Mouse (Mus musculus) liver, adult (tissue): ENCODE results near the gene Tnf.

Experiments
- GATA4 ChIP-seq: IDR thresholded peaks from 2 replicates; pipeline ENCODE4 v1.6.1; 2014; ENCODE audit warnings: mild to moderate bottlenecking, low read length; ENCODE audit not compliant: insufficient replicate concordance

Tnf gene

GRCm38 (mm10) chr17:35157661-35158175 is 44.1 kb downstream of the Tnf start:
- TF ChIP-seq GATA4 = no peak

- TF ChIP-seq GATA4 = no peak
Observed at GRCm38 (mm10) chr17:35157254-35157653, 44.6 kb downstream of the Tnf start.

- no peak for TF ChIP-seq GATA4
Observed at GRCm38 (mm10) chr17:35156461-35157200, 45.2 kb downstream of the Tnf start.

GRCm38 (mm10) chr17:35155451-35155850 is 46.4 kb downstream of the Tnf start:
- TF ChIP-seq GATA4 = no peak

- TF ChIP-seq GATA4 = no peak
Observed at GRCm38 (mm10) chr17:35154616-35155015, 47.2 kb downstream of the Tnf start.

GRCm38 (mm10) chr17:35153931-35154330 is 47.9 kb downstream of the Tnf start:
- no peak for TF ChIP-seq GATA4

- no peak for TF ChIP-seq GATA4
Observed at GRCm38 (mm10) chr17:35153077-35153476, 48.7 kb downstream of the Tnf start.

- TF ChIP-seq GATA4 = no peak
Observed at GRCm38 (mm10) chr17:35152121-35152520, 49.7 kb downstream of the Tnf start.
